Mouse (Mus musculus) intestine, embryonic 15.5 days (tissue): ENCODE measurements at regions not wholly inside any gene's neighbourhood (a gene's known extent, or its start where the extent isn't known, plus 50 kb on each side); places are given as distances from the start of the nearest gene placed in this dataset.

Experiments
- ATAC-seq: fragments of 200-750 bp; cut with Nextera tagmentation; 2 replicates; pipeline ENCODE4 v1.8.0; 2017; ENCODE audit warnings: moderate TSS enrichment, moderate library complexity
- H3K27ac ChIP-seq: fragments of 300-500 bp; sonication (generic); 2 replicates; pipeline ENCODE4 v1.5.1; 2015; ENCODE audit warnings: mild to moderate bottlenecking, inconsistent platforms
- H3K27me3 ChIP-seq: fragments of 300-500 bp; sonication (generic); replicated peaks from 2 replicates; pipeline ENCODE4 v1.6.1; 2015; ENCODE audit warnings: inconsistent platforms
- H3K36me3 ChIP-seq: fragments of 300-500 bp; sonication (generic); 2 replicates; pipeline ENCODE4 v1.6.1; 2015; ENCODE audit warnings: inconsistent platforms
- H3K4me1 ChIP-seq: fragments of 300-500 bp; sonication (generic); replicated peaks from 2 replicates; pipeline ENCODE4 v1.6.1; 2015; ENCODE audit warnings: inconsistent platforms
- H3K4me2 ChIP-seq: fragments of 300-500 bp; sonication (generic); replicated peaks from 2 replicates; pipeline ENCODE4 v1.6.1; 2015; ENCODE audit warnings: mild to moderate bottlenecking, inconsistent platforms
- H3K4me3 ChIP-seq: fragments of 300-500 bp; sonication (generic); replicated peaks from 2 replicates; pipeline ENCODE4 v1.5.1; 2015; ENCODE audit warnings: inconsistent platforms
- H3K9ac ChIP-seq: fragments of 300-500 bp; sonication (generic); 2 replicates; pipeline ENCODE4 v1.6.1; 2015; ENCODE audit warnings: inconsistent platforms
- H3K9me3 ChIP-seq: fragments of 300-500 bp; sonication (generic); 2 replicates; pipeline ENCODE4 v1.6.1; 2016; ENCODE audit warnings: inconsistent platforms
- WGBS: fragments of 180-500 bp; shearing (Covaris S2); methylation state at CpG from one replicate; pipeline ENCODE4 v1.1.7; 2015; 5-methylcytosine and 5-hydroxymethylcytosine counted together

GRCm38 (mm10) chr9:90701180-90701765 is 430.7 kb upstream of the Tbc1d2b start:
- WGBS: 50% methylated on average over 4 of the region's 4 CpGs
- H3K4me2 ChIP-seq: no peak overlapping the region
- H3K4me1 ChIP-seq: no peaks in the 10 kb centered on the region
- no peak for ATAC-seq
- H3K9me3 ChIP-seq: no peaks in the 10 kb centered on the region
- no peaks in the 10 kb centered on the region for H3K36me3 ChIP-seq
- no peaks in the 10 kb centered on the region for H3K27me3 ChIP-seq
- H3K27ac ChIP-seq: no peak overlapping the region
- no peak overlapping the region for H3K9ac ChIP-seq
- no peak overlapping the region for H3K4me3 ChIP-seq

- Histone ChIP-seq H3K9ac (no peak overlapping the region), H3K27ac (no peak overlapping the region), H3K9me3 (no peaks in the 10 kb centered on the region), H3K4me3 (no peak overlapping the region), H3K27me3 (no peaks in the 10 kb centered on the region), H3K36me3 (no peaks in the 10 kb centered on the region), H3K4me1 (no peaks in the 10 kb centered on the region), H3K4me2 (no peak overlapping the region)
- WGBS: 54% methylated on average over 2 of the region's 2 CpGs
- ATAC-seq: no peak
These were observed 443.1 kb upstream of the Tbc1d2b start for GRCm38 (mm10) chr9:90713685-90714084.

GRCm38 (mm10) chr9:90731450-90731849 is 460.8 kb upstream of the Tbc1d2b start:
- ATAC-seq: no peak
- Histone ChIP-seq H3K27me3 (no peaks in the 10 kb centered on the region), H3K4me1 (no peaks in the 10 kb centered on the region), H3K9me3 (no peaks in the 10 kb centered on the region), H3K4me2 (no peak overlapping the region), H3K4me3 (no peak overlapping the region), H3K27ac (no peak overlapping the region), H3K9ac (no peak overlapping the region), H3K36me3 (no peaks in the 10 kb centered on the region)
- WGBS: 73% methylated on average over 4 of the region's 4 CpGs

GRCm38 (mm10) chr9:90757175-90757574 is 486.6 kb upstream of the Tbc1d2b start:
- 76% methylated on average over 3 of the region's 3 CpGs for WGBS
- H3K4me1 ChIP-seq: no peaks in the 10 kb centered on the region
- H3K4me3 ChIP-seq: no peak overlapping the region
- no peak overlapping the region for H3K4me2 ChIP-seq
- ATAC-seq: no peak
- H3K9ac ChIP-seq: no peak overlapping the region
- H3K9me3 ChIP-seq: no peaks in the 10 kb centered on the region
- no peaks in the 10 kb centered on the region for H3K27me3 ChIP-seq
- H3K36me3 ChIP-seq: no peaks in the 10 kb centered on the region
- no peak overlapping the region for H3K27ac ChIP-seq

- ATAC-seq: no peak
- Histone ChIP-seq H3K4me2 (no peak overlapping the region), H3K9me3 (no peaks in the 10 kb centered on the region), H3K27me3 (no peaks in the 10 kb centered on the region), H3K27ac (no peak overlapping the region), H3K4me3 (no peak overlapping the region), H3K36me3 (no peaks in the 10 kb centered on the region), H3K4me1 (no peaks in the 10 kb centered on the region), H3K9ac (no peak overlapping the region)
- 40% methylated on average over 1 of the region's 1 CpGs for WGBS
These were observed 503.7 kb upstream of the Tbc1d2b start for GRCm38 (mm10) chr9:90774296-90774695.

- no peak overlapping the region for H3K9ac ChIP-seq
- no peaks in the 10 kb centered on the region for H3K9me3 ChIP-seq
- H3K4me2 ChIP-seq: no peak overlapping the region
- H3K27ac ChIP-seq: no peak overlapping the region
- no peaks in the 10 kb centered on the region for H3K36me3 ChIP-seq
- no peaks in the 10 kb centered on the region for H3K27me3 ChIP-seq
- H3K4me1 ChIP-seq: no peaks in the 10 kb centered on the region
- ATAC-seq: no peak
- H3K4me3 ChIP-seq: no peak overlapping the region
These were observed 518.9 kb upstream of the Tbc1d2b start for GRCm38 (mm10) chr9:90789545-90789944.

GRCm38 (mm10) chr9:90791871-90792270 is 521.3 kb upstream of the Tbc1d2b start:
- H3K9me3 ChIP-seq: no peaks in the 10 kb centered on the region
- no peak overlapping the region for H3K27ac ChIP-seq
- ATAC-seq: no peak
- H3K9ac ChIP-seq: no peak overlapping the region
- H3K4me2 ChIP-seq: no peak overlapping the region
- no peak overlapping the region for H3K4me3 ChIP-seq
- H3K4me1 ChIP-seq: no peaks in the 10 kb centered on the region
- H3K36me3 ChIP-seq: no peaks in the 10 kb centered on the region
- 65% methylated on average over 2 of the region's 2 CpGs for WGBS
- H3K27me3 ChIP-seq: no peaks in the 10 kb centered on the region

GRCm38 (mm10) chr9:90816844-90817243 is 545.4 kb upstream of the Zic4 start:
- ATAC-seq: no peak
- no peaks in the 10 kb centered on the region for H3K4me1 ChIP-seq
- no peak overlapping the region for H3K9ac ChIP-seq
- H3K9me3 ChIP-seq: no peaks in the 10 kb centered on the region
- H3K27me3 ChIP-seq: no peaks in the 10 kb centered on the region
- H3K4me3 ChIP-seq: no peak overlapping the region
- no peak overlapping the region for H3K27ac ChIP-seq
- no peak overlapping the region for H3K4me2 ChIP-seq
- no peaks in the 10 kb centered on the region for H3K36me3 ChIP-seq
- WGBS: 51% methylated on average over 4 of the region's 4 CpGs

- 85% methylated on average over 4 of the region's 4 CpGs for WGBS
- Histone ChIP-seq H3K4me3 (no peak overlapping the region), H3K4me1 (no peaks in the 10 kb centered on the region), H3K9ac (no peak overlapping the region), H3K4me2 (no peak overlapping the region), H3K27me3 (no peaks in the 10 kb centered on the region), H3K27ac (no peak overlapping the region), H3K36me3 (no peaks in the 10 kb centered on the region), H3K9me3 (no peaks in the 10 kb centered on the region)
- ATAC-seq: no peak
These were observed 538.5 kb upstream of the Zic4 start for GRCm38 (mm10) chr9:90823574-90824280.

- H3K36me3 ChIP-seq: no peaks in the 10 kb centered on the region
- no peak overlapping the region for H3K9ac ChIP-seq
- no peaks in the 10 kb centered on the region for H3K4me1 ChIP-seq
- H3K27me3 ChIP-seq: no peaks in the 10 kb centered on the region
- no peak overlapping the region for H3K4me3 ChIP-seq
- no peaks in the 10 kb centered on the region for H3K9me3 ChIP-seq
- no peak for ATAC-seq
- no peak overlapping the region for H3K27ac ChIP-seq
- H3K4me2 ChIP-seq: no peak overlapping the region
- WGBS: 85% methylated on average over 3 of the region's 3 CpGs
These were observed 534.7 kb upstream of the Zic4 start for GRCm38 (mm10) chr9:90827474-90827873.

GRCm38 (mm10) chr9:90828701-90829100 is 533.5 kb upstream of the Zic4 start:
- WGBS: 56% methylated on average over 5 of the region's 5 CpGs
- no peak overlapping the region for H3K4me3 ChIP-seq
- H3K36me3 ChIP-seq: no peaks in the 10 kb centered on the region
- H3K27me3 ChIP-seq: no peaks in the 10 kb centered on the region
- H3K4me1 ChIP-seq: no peaks in the 10 kb centered on the region
- no peak overlapping the region for H3K4me2 ChIP-seq
- no peak overlapping the region for H3K27ac ChIP-seq
- no peak for ATAC-seq
- H3K9me3 ChIP-seq: no peaks in the 10 kb centered on the region
- no peak overlapping the region for H3K9ac ChIP-seq

GRCm38 (mm10) chr9:90830704-90831103 is 531.5 kb upstream of the Zic4 start:
- no peak overlapping the region for H3K27ac ChIP-seq
- no peaks in the 10 kb centered on the region for H3K4me1 ChIP-seq
- no peaks in the 10 kb centered on the region for H3K36me3 ChIP-seq
- no peak overlapping the region for H3K4me3 ChIP-seq
- H3K4me2 ChIP-seq: no peak overlapping the region
- no peak for ATAC-seq
- no peaks in the 10 kb centered on the region for H3K27me3 ChIP-seq
- H3K9me3 ChIP-seq: no peaks in the 10 kb centered on the region
- WGBS: 62% methylated on average over 4 of the region's 4 CpGs
- no peak overlapping the region for H3K9ac ChIP-seq
